Mouse (Mus musculus): ENCODE measurements around the gene Smagp. TPM values are rescaled to one million over a fixed set of nuclear protein-coding genes. Genes with fewer than 3 reads are reported as not detected.

Gene Smagp
- polyA plus RNA-seq, 2 experiments from 2014 or later = not detected

DNA sequence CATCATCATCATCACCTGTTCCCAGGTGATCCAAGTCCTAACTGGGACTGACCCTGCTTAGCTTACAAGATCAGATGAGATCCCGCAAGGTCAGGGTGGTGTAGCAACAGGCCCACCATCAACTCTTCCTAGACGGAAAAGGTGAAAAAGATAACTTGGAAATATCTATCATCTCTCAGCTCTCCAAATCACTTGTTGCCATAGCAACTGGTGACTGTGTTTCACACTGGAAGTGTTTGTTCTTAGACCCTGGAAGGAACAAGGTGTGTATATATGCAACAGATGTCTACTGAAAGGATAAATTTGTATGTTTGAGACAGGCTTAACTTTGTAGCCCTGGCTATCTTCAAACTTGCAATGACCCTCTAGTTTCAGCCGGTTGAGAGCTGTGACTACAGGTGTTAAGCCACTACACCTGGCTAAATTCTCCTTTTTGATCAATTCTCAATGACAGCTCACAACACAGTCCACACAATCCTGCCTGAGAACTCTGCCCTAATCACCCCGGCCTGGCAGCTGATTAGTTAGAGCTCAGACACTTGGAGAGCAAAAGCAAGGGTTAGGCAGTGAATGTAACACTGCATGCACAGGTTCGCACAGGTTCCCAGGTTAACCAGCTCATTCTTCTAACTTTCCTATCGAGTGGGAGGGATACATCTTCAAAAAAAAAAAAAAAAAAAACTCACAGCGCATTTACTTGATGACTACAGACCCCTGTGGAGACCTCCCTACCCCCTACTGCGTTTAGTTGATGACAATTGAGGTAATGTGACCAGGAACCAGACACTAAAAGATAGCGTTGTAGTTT is 28.9 kb upstream of the Smagp start:
- ATAC-seq = no peak

DNA sequence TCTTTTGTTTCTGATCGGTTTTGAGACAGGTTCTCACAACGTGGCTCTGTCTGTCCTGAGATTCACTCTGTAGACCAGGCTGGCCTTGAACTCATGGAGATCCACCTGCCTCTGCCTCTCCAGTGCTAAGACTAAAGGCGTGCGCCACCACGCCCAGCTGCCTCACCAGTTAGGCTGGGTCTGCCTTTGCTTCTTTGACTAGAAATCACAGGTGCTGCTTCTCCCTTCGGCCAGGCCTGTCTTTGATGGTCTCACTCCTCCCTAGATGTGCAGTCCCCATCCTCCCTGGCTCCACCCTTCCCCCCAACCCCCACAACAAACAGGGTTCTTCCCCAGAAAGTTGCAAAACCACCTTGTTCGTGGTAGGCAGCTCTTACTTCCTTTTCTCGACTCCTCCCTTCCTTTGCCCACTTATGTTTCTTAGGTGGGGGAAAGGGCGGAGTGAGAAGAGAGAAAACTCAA is 28.1 kb upstream of the Smagp start:
- ATAC-seq = peak; percentile 63

DNA sequence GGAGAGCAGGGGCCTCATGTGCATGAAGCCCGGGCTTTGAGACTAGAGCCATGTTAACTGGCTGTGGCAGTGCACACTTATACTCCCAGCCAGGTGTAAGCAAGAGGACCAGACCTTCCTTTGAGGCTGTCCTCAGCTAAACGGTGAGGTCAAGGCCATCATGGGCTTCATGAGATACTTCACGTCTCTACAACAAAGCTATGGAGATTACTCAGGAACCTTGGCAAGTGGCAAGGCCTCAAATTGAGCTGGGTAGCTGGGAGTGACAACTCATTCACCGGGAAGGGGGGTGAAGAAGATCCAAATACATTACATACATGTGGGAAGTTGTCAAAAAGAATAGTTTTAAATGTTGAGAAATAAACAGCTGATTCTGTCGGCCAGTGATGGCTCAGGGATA is 24.1 kb upstream of the Smagp start:
- ATAC-seq = no peak

DNA sequence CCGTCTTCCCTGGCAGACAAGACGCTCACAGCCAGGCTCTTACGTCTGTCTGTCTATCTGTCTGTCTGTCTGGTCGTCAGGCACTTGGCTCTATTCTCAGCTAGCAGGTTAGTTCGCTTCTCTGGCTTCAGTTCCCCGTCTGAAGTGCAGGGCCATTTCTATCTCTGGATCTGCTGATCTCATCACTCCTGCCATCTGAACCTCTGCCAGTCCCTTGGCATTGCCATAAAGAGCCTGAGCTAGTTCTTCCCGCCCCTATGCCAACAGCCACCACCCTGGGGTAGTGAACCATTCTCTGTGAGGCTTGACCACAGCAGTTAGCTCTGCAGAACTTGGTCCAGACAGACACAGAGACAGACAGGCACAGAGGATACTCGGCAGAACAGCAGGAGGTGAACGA is 23.6 kb upstream of the Smagp start:
- no peak for ATAC-seq

DNA sequence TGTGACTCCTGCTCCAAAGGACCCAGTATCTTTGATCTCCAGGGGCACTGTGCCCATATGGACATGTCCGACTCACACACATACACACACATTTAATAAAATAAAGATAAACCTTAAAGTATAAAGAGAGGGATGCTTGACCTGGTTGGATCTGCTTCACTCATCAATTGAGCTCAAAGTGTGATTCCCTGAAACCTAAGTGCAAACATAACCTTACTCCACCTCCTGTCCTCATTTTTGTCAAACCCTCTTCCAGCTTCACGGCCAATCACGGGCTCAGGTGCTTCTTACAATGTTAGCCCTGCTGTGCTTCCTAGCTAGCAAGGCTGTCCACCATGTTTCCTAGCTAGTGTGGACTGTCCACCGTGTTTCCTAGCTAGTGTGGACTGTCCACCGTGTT is 18.5 kb upstream of the Smagp start:
- no peak for ATAC-seq

DNA sequence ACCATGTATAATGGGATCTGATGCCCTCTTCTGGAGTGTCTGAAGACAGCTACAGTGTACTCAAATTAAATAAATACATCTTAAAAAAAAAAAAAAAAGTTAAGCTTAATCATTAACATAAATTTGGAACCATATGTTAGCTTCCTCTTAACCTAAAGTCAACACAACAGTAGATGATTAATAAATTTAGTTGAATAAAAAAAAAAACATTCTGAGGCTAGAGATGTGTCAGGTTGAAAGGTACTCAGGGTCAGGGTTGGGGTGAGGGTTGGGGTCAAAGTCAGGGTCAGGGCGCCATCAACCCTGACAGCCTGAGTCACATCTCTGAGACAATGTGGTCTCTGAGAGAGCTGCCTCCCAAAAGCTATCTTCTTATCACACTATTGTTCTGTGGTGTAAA is 17.5 kb upstream of the Smagp start:
- ATAC-seq = no peak

DNA sequence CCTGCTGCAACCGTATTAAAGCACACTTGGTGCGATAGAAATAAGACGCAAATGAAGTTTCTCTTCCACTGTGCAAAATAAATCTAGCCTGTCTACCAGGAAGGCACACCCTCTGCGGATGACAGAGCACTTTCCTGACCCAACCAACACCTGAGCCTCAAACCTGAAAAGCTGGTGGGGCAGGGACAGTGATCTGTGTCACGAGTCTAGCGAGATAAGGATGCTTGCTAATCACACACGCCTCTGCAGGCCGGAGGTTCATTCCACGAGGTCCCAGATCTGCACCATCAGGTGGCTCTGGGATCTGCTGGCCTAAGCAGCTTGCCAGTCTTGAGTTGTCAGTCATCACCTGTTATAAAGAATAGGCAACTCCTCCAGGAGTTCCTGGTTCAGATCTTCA is 14.9 kb upstream of the Smagp start:
- ATAC-seq = no peak

DNA sequence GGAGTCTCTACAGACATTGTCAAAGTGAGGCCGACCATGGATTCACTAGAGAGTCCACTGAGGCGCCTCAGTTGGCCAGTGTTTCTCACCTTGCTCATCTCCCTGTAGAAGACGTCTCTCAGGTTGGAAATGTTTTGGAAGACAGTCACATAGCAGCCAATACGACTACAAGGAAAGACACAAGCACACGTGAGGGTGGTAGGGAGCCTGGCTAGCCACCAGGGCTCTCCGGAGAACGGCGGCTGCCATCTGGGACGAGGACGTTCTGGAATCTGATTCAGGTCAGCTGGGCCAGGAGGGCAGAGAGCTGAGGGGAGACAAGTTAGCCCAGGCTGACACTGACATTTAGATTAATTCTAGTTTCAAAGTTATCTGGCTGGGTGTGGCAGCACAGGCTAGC is 13.4 kb upstream of the Smagp start:
- ATAC-seq = no peak

DNA sequence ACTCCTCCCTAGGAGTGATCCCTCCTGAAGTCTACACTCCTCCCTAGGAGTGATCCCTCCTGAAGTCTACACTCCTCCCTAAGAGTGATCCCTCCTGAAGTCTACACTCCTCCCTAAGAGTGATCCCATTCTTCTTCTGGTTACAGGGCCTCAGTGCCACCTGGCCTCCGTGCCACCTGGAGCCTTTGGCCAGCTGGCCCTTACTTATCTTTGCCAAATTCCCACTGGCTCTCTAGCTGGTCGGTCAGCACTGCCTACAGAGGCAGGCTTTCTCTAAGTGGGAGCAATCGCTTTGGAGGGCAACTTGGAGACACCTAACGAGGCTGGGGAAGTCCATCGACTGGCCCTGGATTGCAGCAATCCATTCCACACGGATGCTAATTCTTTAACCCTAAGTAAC is 9.4 kb upstream of the Smagp start:
- no peak for ATAC-seq

DNA sequence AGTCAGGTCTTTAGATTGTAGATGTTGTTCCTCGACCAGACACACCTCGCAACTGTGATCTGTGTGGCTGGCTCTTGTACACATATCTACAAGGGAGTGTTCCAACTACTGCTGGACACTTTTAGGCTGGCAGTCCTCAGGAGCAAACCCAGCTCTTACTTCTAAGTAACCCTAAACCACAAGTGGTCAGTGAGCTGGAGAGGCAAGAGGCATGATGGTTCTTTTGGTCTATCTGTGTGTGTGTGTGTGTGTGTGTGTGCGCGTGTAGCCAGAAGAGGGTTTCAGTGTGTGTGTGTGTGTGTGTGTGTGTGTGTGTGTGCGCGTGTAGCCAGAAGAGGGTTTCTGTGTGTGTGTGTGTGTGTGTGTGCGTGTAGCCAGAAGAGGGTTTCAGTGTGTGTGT is 5.7 kb upstream of the Smagp start:
- no peak for ATAC-seq

DNA sequence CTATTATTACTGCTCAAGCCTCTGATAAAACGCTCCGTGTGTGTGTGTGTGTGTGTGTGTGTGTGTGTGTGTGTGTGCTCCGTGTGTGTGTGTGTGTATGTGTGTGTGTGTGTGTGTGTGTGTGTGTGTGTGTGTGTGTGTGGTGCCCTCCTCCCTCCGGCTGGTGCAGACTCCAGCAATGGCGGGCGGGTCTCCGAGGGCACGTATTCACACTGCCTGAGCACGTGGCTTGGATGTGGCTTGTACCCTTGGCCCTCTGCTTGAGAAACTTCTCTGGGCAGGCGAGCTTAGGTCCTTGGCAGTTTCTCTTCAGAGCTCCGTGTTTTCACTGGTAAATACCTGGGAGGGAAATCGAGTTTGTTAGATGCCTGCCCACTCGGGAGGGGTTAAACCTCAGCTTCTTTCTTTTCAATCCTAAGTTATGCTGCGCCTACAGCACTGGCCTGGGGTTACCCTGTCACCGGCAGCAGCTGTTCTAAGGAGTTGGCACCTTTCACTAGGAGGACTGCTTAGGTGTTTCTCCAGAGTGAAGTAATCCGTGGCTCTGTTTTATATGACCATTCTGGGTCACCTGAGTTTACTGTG is 4.6 kb upstream of the Smagp start:
- ATAC-seq = no peak

DNA sequence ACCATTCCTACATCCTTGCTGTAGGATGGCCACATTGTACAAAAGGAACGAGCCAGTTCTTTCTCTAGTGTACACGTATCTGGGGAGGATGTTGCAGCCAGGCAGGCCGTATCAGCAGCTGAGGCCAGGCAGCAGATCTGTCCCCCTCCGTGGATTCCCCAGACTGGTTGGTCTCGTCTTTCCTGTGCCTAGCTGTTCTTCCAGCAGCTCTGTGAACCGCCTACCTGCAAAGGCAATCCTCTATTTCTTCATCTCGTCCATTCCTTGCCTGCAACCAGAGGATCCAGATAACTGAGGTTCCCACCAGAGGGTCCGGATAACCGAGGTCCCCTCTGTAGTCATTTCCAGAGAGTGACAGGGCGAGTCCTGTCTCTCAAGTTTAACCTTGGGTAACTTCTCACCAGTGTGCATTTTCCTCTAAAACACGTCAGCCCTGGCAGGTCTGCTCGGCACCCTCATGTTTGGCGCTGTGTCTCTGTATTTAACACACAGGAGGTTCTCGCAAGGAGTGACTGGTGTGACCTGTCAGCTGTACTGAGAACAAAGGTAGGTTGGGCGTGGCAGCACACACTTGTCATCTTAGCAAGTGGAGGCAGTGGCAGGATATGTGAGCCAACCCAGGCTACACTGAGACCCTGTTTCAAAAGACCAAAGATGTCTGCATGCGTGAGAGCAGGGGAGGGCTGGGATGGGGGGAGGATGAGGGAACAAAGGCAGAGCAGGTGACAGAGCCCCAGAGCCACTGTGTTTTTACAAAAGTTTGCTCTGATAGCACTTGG is 3.4 kb upstream of the Smagp start:
- ATAC-seq = no peak

DNA sequence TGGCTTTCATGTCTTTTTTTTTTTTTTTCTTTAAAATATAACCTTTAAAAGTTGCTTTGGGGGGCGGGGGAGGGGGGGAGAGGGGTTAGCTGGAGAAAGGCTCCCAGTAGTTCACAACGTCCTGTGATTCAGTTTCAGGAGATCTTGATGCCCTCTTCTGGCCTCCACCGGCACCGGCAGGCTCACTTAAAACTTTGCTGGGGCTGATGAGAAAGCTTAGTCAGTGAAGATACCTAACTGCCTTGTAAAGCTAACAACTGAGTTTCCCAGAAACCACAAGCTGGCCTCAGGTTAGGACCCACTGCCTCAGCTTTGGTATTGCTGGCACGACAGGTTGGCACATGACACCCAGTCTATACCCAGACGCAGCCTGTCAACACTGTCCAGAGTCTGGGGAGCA is 921 bp upstream of the Smagp start:
- ATAC-seq = peak; percentile 40

DNA sequence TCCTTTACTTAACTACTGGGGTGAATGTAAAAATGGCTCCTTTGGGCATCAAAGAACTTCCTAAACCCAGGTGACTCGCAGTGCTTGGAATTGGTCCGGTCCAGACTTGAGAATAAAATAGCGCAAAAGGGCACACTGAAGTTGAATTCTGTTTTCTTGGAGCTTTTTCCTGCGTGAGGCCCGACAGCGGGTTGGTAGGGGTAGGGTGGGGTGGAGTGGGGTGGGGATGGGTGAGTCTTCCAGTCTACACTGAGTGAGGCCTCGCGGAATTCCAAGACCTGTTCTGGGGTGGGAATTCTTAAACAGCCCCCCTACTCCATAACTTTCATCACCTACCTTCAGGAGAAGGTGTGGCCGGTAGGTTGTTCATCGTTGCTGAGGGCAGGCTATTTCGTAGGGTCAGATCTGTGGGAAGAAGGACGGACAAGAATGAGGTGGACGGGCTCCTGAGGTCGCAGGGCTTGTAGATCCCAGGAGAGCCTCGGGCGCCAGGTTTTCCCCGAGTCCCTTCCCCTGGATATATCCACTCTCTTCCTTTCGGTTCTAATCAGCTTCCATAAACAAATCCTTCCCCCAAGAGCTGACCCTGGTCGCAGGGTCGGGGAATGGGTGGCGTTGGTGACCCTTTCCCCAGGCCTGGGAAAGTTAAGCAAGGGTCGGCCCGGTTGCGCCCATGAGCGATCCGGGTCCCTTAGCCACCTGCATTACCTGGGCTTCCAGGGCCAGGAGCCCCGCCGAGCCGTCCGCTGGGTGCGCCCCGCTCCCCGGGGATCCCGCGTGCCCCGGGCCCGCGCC is 692 bp downstream of the Smagp start:
- no peak for ATAC-seq

DNA sequence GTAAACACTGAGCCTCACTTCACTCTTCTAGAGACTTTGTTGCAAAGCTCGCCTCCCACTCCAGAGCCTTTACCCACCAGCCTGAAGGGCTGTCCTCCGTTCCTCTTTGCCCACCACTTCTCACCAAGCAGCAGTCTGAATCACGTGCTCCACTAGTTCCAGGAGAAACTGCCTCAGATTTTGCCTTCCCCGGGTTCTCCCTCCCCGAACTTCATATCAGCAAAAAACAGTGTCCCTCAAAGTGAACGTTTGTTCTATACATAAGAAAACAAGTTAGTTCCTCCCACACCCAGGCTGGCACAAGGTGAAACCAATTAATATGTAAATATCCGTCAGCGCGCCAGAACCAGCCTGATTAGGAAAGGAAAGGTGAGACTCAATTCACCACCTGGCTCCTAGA is 1.5 kb downstream of the Smagp start:
- ATAC-seq = no peak

DNA sequence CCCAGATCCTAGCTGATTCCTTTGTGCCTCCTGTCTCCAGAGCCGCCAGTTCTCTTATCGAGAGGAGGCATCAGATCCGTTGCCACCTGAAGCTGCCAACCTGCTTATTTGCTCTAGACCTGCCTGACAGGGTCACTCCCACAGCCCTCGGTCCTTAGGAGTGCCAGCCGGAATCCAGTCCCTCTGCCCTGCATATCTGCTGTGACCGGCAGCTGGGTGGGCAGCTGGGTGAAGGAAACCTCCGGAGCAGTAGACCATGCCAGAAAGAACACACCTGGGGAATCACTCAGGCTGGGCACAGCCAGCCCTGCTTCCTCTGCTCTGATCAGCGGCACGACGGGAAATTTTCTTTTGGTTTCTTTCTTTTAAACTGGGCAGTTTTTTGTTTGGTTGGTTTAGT is 3.4 kb downstream of the Smagp start:
- ATAC-seq = no peak

DNA sequence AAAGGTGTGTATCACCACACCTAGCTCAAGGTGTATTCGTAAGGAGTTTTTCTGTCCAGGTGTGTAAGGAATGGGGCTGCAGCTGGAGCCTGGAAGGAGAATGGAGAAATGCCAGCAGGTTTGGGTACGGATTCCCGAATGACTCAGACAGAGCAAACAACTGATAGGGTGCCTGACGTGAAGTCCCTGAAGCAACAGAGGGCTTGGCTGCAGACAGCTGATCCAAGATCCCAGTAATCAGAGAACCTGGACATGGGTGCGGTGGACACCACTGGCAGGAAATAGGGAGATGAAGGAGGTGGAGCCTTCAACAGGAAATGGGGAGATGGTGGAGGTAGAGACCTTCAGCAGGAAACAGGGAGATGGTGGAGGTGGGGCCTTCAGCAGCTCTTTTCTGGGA is 4.4 kb downstream of the Smagp start:
- ATAC-seq = no peak

DNA sequence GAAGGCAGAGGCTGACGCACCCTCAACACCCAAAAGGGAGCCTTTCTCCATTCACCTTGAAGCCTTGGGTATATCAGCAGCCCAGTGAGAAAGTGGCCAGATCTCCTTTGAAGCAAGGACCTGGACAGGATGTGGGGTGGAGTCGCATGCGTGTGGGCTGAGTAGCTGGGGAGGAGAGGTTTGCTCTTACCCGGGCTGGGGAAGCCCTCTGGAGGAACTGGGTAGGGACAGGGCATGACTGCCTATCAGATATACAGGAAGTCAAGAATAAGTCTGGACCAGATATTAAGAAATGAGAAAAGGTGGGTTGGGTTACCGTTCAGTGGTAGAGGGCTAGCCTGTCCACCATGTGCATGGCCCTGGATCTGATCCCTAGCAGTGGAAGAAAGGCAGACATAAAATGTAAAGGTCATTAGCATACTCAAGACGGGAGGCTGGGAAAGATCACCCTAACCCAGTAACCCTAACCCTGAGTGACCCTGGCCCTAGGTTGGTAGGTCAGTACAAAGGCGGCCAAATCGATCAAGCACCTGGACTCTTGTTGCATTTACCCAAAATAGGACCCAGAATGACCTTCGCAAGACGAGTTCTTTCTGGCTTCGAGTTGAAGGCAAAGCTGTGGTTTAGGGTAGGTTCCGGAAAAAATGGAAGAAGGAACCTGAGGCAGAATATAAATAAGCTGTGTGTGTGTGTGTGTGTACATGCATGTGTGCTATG is 5.1 kb downstream of the Smagp start:
- no peak for ATAC-seq

DNA sequence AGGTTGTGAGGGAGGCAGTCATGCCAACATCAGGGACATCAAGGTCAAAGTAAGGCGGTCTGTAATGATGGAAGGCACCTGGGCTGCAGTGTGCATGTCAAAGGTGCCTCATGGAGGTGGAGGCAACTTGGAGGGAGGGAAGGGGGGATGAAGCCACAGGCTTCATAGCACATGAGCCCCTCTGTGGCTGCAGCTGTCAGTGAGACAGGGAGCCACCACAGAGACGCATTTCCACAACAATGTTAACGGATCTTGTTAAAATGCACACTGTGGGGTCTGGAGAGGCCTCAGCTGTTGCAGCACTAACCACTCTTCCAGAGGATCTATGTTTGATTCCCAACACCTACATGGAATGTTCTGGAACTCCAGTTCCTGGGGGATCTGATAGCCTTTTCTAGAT is 6.6 kb downstream of the Smagp start:
- ATAC-seq = no peak

DNA sequence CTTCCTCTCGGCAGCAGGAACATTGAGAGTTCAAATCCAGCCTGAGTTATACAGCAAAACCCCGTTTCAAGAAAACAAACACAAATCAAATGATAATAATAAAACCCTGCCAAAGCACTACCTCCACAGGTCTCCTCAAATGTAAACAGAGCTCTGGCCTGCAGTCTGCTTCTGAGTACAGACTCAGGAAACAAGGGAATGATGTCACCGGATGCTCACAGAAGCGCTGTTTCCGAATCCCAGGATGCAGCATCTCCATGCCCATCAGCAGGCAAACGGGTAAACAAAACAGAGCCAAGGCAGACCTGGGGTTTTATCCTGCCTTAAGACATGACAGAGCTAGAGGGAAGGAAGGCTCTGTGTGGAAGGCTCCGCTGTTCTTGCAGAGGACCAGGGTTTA is 7.9 kb downstream of the Smagp start:
- no peak for ATAC-seq

DNA sequence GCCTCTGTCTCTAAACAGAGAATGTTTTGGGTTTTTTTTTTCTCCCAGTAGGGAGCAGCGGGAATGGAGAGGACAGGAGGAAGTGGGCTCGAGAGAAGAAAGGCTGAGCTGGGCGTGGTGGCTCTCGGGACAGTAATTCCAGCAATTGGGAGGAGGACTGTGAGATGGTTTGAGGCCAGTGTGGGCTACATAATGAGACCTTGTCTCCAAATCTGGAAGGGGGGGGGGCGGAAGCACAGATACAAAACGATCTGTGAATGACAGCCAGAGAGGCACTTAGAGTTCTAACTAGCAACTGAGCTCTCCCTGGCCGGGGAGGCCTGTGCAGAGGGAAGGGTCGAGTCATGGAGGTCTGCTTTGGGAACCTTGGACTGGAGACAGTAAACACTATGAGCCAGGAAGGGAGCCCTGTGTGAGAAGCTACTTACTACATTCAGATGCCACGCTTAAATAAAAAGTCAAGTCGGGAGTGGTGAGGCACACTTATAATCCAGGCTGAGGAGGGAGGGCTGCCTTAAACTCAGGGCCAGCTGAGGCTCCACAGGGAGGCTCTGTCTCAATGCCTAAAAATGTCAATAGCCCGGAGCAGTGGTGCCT is 8.9 kb downstream of the Smagp start:
- ATAC-seq = no peak

DNA sequence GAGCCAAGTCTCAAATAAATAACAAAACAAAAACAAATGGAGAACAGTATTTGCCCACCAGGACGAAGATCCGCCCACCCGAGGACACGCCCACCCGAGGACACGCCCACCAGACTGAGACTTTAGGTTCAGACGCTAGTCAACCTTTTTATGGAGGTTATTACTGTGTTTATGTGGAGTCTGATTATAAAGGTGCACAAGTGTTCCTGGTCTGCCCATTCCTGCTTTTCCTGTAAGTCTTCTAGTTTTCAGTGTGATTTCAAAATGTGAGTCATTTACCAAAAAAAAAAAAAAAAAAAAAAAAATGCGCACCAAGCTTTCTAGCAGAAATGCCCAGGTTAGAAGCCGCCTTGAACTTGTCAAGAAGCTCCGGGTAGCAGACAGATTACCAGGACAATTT is 9.5 kb downstream of the Smagp start:
- no peak for ATAC-seq
